Mouse (Mus musculus) CH12.LX (cell line): ENCODE measurements around the gene Barx1.

Experiments
- CTCF ChIP-seq, 2 experiments: IDR thresholded peaks in 1 of 2; conservative IDR thresholded peaks in 1 of 2; 2 replicates each; pipeline ENCODE4 v1.5.1; 2011 to 2012; ENCODE audit warnings: low read depth in 2 of 2, low read length in 2 of 2, improper control_type of control experiment in 1 of 2, inconsistent platforms in 1 of 2, mild to moderate bottlenecking in 1 of 2, moderate library complexity in 1 of 2
- EP300 ChIP-seq: IDR thresholded peaks from 2 replicates; pipeline ENCODE4 v1.6.1; 2011; ENCODE audit warnings: low read length, improper control_type of control experiment
- MYC ChIP-seq: IDR thresholded peaks from 2 replicates; pipeline ENCODE4 v1.6.1; 2011; ENCODE audit warnings: low read depth, mild to moderate bottlenecking, improper control_type of control experiment, low read length
- USF1 ChIP-seq: IDR thresholded peaks from 2 replicates; pipeline ENCODE4 v1.6.1; 2014; ENCODE audit warnings: low read depth, mild to moderate bottlenecking, inconsistent platforms, low read length, improper control_type of control experiment

- TF ChIP-seq EP300: no peak
- no peak for TF ChIP-seq USF1
- no peak for TF ChIP-seq MYC
- TF ChIP-seq CTCF (conservative IDR thresholded peaks at IDR 0.05 in 1 of 2, IDR thresholded peaks at IDR 0.05 in 1 of 2; ENCODE audit: low read depth in 2 of 2, low read length in 2 of 2): no peak
Observed at GRCm38 (mm10) chr13:48667461-48667860, 4.7 kb downstream of the Barx1 start.
